Mouse (Mus musculus): ENCODE results near the gene Krtap5-4. TPM values are rescaled to one million over a fixed set of nuclear protein-coding genes. Genes with fewer than 3 reads are reported as not detected.
"Not testable (repeated sequence)": the region's sequence is repeated elsewhere in the genome, so short reads cannot be mapped to it uniquely, and the experiment has no call there.

The Krtap5-4 gene
- total and polyA plus RNA-seq, 3 experiments: not detected

DNA sequence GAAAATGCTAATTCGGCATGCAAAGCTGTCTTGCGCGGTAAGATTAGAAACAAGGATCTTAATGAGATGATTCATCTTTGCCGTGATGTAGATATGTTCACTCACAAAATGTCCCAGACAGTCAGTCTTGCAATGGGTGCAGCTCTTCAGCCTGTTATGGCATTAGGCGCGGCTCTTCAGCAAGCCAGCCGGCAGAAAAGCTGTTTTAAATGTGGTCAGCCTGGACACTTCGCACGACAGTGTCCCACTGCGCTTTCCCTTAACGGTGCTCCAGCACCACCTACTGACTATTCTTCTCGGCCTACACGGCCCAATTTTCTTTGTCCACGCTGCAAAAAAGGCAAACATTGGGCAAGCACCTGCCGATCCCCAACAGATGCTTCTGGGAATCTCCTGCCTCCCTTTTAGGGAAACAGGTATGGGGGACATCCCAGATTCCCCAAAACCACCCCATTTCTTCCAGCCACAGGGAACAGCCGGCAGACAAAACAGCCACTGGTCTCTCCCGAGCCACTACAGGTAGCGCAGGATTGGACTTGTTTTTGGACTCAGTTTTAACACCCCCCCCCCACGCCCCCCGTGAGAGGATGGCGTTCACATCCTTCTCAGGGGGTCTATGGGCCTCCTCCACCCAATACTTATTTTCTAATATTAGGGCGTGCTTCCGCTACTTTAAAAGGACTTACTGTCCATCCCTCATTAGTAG is 18.1 kb upstream of the Krtap5-4 start:
- TF ChIP-seq ZC3H11A (IDR thresholded peaks at IDR 0.05; ENCODE audit: low read depth, low read length): no peak
- TF ChIP-seq ETS1 (conservative IDR thresholded peaks at IDR 0.05; ENCODE audit: low read depth, low read length): no peak
- TF ChIP-seq RAD21 (IDR thresholded peaks at IDR 0.05; ENCODE audit: low read depth, low read length): peak; percentile 35
- TF ChIP-seq CTCF (conservative IDR thresholded peaks at IDR 0.05 in 1 of 2, IDR thresholded peaks at IDR 0.05 in 1 of 2; ENCODE audit: low read depth in 2 of 2, low read length in 2 of 2): peak in 1 of 2 experiments; percentile 53; a peak in 2 of 4 replicates
- 0 out of 2 replicates have a peak, but pooled peaks have one; percentile 24 for TF ChIP-seq IRF4 (IDR thresholded peaks at IDR 0.05; ENCODE audit: low read depth, low read length)
- no peak for TF ChIP-seq GABPA (IDR thresholded peaks at IDR 0.05; ENCODE audit: insufficient replicate concordance, low read depth, low read length)
- no peak for TF ChIP-seq ZNF384 (IDR thresholded peaks at IDR 0.05; ENCODE audit: low read depth, low read length)
- H3K4me2 ChIP-seq (ENCODE audit: insufficient read depth, low read depth, poor library complexity, severe bottlenecking): peak overlapping the region; percentile 79
- in situ Hi-C loops (cut with MboI; ENCODE audit: low pct_ligation_motif_present, low pct_unique_long_range_greater_than_20kb, low sequenced_read_pairs): no loop called here
- H3K27ac ChIP-seq (ENCODE audit: insufficient read depth, low read depth): no peak overlapping the region
- H3K9ac ChIP-seq (ENCODE audit: insufficient read depth, low read depth): peak overlapping the region; percentile 22; the same call in 1 of the 2 replicates
- DNase-seq (ENCODE audit: extremely low read depth): peak; percentile 31
- H3K4me3 ChIP-seq (replicated peaks in 1 of 3; ENCODE audit: low read depth in 2 of 3, low read length in 2 of 3, poor library complexity in 1 of 3): no peak overlapping the region
- no peaks in the 10 kb centered on the region for H3K79me2 ChIP-seq (replicated peaks; ENCODE audit: control insufficient read depth, extremely low read depth, insufficient read depth, poor library complexity, severe bottlenecking)
- dilution Hi-C loops (cut with MboI; ENCODE audit: extremely low pct_ligation_motif_present, extremely low pct_unique_long_range_greater_than_20kb, low sequenced_read_pairs): no loop called here
- no peaks in the 10 kb centered on the region for H3K9me3 ChIP-seq (replicated peaks; ENCODE audit: low read length)
- H3K27me3 ChIP-seq (replicated peaks): peaks cover 41% of the 10 kb centered on the region
- peaks cover 3 to 7% of the 10 kb centered on the region in 2 experiments; a peak in 2 of 4 replicates for H3K4me1 ChIP-seq (ENCODE audit: control insufficient read depth in 1 of 2, insufficient read depth in 2 of 2)
- H3K36me3 ChIP-seq (replicated peaks in 1 of 2; ENCODE audit: control insufficient read depth in 1 of 2, insufficient read depth in 1 of 2, low read length in 1 of 2): no peaks in the 10 kb centered on the region

DNA sequence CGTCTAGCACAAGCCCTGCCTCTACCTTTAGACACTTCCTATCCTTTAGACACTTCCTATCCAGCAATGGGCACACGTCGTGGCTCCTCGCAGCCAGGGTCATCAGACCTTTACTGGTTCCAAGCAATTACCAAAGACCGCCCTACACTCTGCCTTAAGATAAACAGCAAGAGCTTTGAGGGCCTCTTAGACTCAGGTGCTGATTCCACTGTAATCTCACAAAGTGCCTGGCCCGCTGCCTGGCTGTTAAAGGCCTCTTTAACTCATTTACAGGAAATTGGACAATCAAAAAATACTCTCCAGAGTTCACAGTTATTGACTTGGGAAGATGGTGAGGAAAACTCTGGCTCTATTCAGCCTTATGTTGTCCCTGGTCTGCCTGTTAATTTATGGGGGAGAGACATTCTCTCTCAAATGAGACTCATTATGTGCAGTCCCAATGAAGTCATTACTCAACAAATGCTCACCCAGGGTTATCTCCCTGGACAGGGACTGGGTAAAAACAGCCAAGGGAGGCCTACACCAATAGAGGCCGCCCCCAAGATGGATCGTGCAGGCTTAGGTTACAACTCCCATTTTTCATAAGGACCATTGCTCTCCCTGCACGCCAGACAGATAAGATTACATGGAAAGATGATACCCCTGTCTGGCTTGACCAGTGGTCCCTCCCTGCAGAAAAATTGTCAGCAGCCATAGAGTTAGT is 17.3 kb upstream of the Krtap5-4 start:
- H3K27ac ChIP-seq (ENCODE audit: insufficient read depth, low read depth); H3K4me1 ChIP-seq (ENCODE audit: control insufficient read depth in 1 of 2, insufficient read depth in 2 of 2); H3K9me3 ChIP-seq (replicated peaks; ENCODE audit: low read length); H3K4me3 ChIP-seq (replicated peaks in 1 of 3; ENCODE audit: low read depth in 2 of 3, low read length in 2 of 3, poor library complexity in 1 of 3); in situ Hi-C loops (cut with MboI; ENCODE audit: low pct_ligation_motif_present, low pct_unique_long_range_greater_than_20kb, low sequenced_read_pairs); DNase-seq (ENCODE audit: extremely low read depth); H3K9ac ChIP-seq (ENCODE audit: insufficient read depth, low read depth); dilution Hi-C loops (cut with MboI; ENCODE audit: extremely low pct_ligation_motif_present, extremely low pct_unique_long_range_greater_than_20kb, low sequenced_read_pairs); H3K79me2 ChIP-seq (replicated peaks; ENCODE audit: control insufficient read depth, extremely low read depth, insufficient read depth, poor library complexity, severe bottlenecking); H3K36me3 ChIP-seq (replicated peaks in 1 of 2; ENCODE audit: control insufficient read depth in 1 of 2, insufficient read depth in 1 of 2, low read length in 1 of 2); H3K4me2 ChIP-seq (ENCODE audit: insufficient read depth, low read depth, poor library complexity, severe bottlenecking): not testable (repeated sequence)
- peaks cover 44% of the 10 kb centered on the region for H3K27me3 ChIP-seq (replicated peaks)

DNA sequence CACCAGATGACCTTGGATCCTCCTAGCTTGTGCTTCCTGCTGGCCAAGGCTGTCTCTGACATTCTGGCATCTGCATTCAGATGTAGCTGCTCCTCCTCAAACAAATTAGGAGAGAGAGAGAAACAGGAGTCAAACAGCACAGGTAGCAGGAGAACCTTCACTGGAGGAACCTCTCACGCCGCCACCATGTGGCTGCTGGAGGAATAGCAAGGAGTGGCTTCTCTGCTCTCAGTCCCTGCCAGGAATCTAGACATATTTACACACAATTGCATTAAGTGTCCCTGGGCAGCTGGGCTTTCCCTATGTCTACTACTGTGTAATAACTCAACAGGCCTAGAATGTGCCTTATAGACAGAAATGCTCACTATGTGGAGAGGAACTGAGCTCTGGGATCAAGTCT is 9.5 kb upstream of the Krtap5-4 start:
- H3K36me3 ChIP-seq (replicated peaks in 1 of 2; ENCODE audit: control insufficient read depth in 1 of 2, insufficient read depth in 1 of 2, low read length in 1 of 2); dilution Hi-C loops (cut with MboI; ENCODE audit: extremely low pct_ligation_motif_present, extremely low pct_unique_long_range_greater_than_20kb, low sequenced_read_pairs); H3K9ac ChIP-seq (ENCODE audit: insufficient read depth, low read depth); H3K79me2 ChIP-seq (replicated peaks; ENCODE audit: control insufficient read depth, extremely low read depth, insufficient read depth, poor library complexity, severe bottlenecking); in situ Hi-C loops (cut with MboI; ENCODE audit: low pct_ligation_motif_present, low pct_unique_long_range_greater_than_20kb, low sequenced_read_pairs); H3K27ac ChIP-seq (ENCODE audit: insufficient read depth, low read depth); H3K4me3 ChIP-seq (replicated peaks in 1 of 3; ENCODE audit: low read depth in 2 of 3, low read length in 2 of 3, poor library complexity in 1 of 3); H3K4me1 ChIP-seq (ENCODE audit: control insufficient read depth in 1 of 2, insufficient read depth in 2 of 2); H3K4me2 ChIP-seq (ENCODE audit: insufficient read depth, low read depth, poor library complexity, severe bottlenecking); H3K9me3 ChIP-seq (replicated peaks; ENCODE audit: low read length): not testable (repeated sequence)
- peak; percentile 47 to 71 for TF ChIP-seq CTCF (conservative IDR thresholded peaks at IDR 0.05 in 1 of 2, IDR thresholded peaks at IDR 0.05 in 1 of 2; ENCODE audit: low read depth in 2 of 2, low read length in 2 of 2)
- DNase-seq (ENCODE audit: extremely low read depth): peak; percentile 21
- H3K27me3 ChIP-seq (replicated peaks): peaks cover 47% of the 10 kb centered on the region

All from CH12.LX (cell line).